Mouse (Mus musculus) bone marrow, adult 2 months (tissue): ENCODE measurements around the gene Vps26a. TPM values are rescaled to one million over a fixed set of nuclear protein-coding genes. Genes with fewer than 3 reads are reported as not detected.
"Not testable (repeated sequence)": the region's sequence is repeated elsewhere in the genome, so short reads cannot be mapped to it uniquely, and the experiment has no call there.

Experiments
- H3K27ac ChIP-seq: fragments of 200-500 bp; 2 replicates; pipeline ENCODE4 v1.5.1; 2012; ENCODE audit warnings: low read depth, mild to moderate bottlenecking, control low read depth, inconsistent platforms, low read length; ENCODE audit not compliant: control insufficient read depth, poor library complexity, insufficient read depth
- H3K4me1 ChIP-seq: fragments of 200-500 bp; 2 replicates; pipeline ENCODE4 v1.6.1; 2011; ENCODE audit warnings: low read length; ENCODE audit not compliant: control insufficient read depth, insufficient read depth
- H3K4me3 ChIP-seq: fragments of 200-500 bp; replicated peaks from 2 replicates; pipeline ENCODE3; 2011; ENCODE audit warnings: mild to moderate bottlenecking, low read depth, low read length, control low read depth; ENCODE audit not compliant: control insufficient read depth
- CTCF ChIP-seq: fragments of 200-500 bp; IDR thresholded peaks from 2 replicates; pipeline ENCODE4 v1.5.1; 2011; ENCODE audit warnings: low read length, control low read depth; ENCODE audit not compliant: control insufficient read depth, insufficient read depth
- POLR2A ChIP-seq: fragments of 200-500 bp; IDR thresholded peaks from 2 replicates; pipeline ENCODE4 v1.6.1; 2011; ENCODE audit warnings: low read depth, mild to moderate bottlenecking, control low read depth, low read length, borderline replicate concordance; ENCODE audit not compliant: control insufficient read depth
- WGBS: fragments of 180-500 bp; shearing (Covaris S2); methylation state at CpG from one replicate; pipeline ENCODE4 v1.1.7; 2018; 5-methylcytosine and 5-hydroxymethylcytosine counted together
- polyA plus RNA-seq: library from polyadenylated mRNA; stranded (reverse); fragments of >200 nt; gene quantifications from 2 replicates; pipeline ENCODE4 v1.2.4, GENCODE M21; 2011; ENCODE audit warnings: low replicate concordance; ENCODE audit not compliant: missing spikeins, insufficient read depth, insufficient read length

Vps26a gene
- polyA plus RNA-seq, 1 experiment, result 26.5 TPM

DNA sequence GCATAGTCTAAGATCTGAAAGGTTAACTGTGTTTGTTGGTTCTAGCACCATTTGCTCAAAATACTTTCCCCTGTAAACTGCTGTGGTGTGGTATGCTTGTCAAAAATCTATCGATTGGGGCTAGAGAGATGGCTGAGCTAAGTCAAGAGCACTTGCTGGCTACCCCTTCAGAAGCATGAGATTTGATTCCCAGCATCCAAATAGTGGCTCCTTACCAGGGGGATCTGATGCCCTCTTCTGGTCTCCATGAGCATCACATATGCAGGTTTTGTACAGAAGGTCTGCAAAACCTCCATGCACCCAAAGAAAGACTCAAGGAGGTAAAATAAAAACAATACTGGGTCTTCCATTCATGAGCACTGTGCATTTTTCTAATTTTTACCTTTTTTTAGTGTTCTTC, 1.7 kb upstream of the Vps26a start:
- no peaks in the 10 kb centered on the region; the same call in 1 of the 2 replicates for H3K4me1 ChIP-seq

GRCm38 (mm10) chr10:62485878-62486582, 575 bp downstream of the Vps26a start:
- TF ChIP-seq CTCF (no peak), POLR2A (no peak)
- Histone ChIP-seq H3K4me1 (no peaks in the 10 kb centered on the region; the same call in 1 of the 2 replicates), H3K4me3 (peak overlapping the region; percentile 93), H3K27ac (peak overlapping the region; percentile 77)
- WGBS, result under 1% methylated on average over 48 of the region's 48 CpGs

More for the DNA sequence above, 1.7 kb upstream of the Vps26a start:
- TF ChIP-seq CTCF, result peak; percentile 26; the same call in 1 of the 2 replicates
- no peak for TF ChIP-seq POLR2A
- no peak overlapping the region for H3K4me3 ChIP-seq
- WGBS, result 17% methylated on average over 1 of the region's 1 CpGs
- H3K27ac ChIP-seq, result no peak overlapping the region

DNA sequence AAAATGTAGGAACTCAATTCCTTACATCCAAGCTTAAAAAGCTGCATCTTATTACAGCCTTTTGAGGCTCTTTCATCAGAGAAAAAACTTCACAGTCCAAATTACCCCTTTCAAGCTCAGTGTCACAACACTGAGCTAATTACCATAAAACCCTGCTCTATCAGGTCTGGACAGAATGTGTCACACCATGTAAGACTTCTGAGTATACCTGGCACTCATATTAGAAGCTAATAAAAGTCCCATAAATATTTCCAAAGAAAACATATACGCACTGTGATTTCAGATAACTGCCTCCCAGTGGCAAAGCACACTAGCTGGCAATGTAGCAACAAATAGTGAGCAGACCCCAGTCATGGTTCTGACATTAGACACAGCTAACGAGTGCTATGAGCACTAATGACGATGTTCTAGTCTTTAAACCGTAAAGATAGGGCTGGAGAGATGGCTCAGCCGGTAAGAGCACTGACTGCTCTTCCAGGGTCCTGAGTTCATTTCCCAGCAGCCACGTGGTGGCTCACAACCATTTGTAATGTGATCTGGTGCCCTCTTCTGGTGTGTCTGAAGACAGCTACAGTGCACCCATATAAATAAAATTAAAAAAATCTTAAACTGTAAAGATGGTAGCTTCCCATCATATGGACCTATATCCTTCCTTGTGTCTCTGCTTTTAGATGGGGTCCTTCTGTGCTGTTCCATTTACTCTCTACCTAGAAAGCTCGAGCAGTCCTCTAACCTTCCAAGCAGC, 5.3 kb downstream of the Vps26a start:
- 76% methylated on average over 7 of the region's 7 CpGs for WGBS
- TF ChIP-seq POLR2A, result no peak
- TF ChIP-seq CTCF, result no peak
- H3K4me3 ChIP-seq, result no peak overlapping the region
- H3K27ac ChIP-seq, result no peak overlapping the region
- no peaks in the 10 kb centered on the region; the same call in 1 of the 2 replicates for H3K4me1 ChIP-seq

DNA sequence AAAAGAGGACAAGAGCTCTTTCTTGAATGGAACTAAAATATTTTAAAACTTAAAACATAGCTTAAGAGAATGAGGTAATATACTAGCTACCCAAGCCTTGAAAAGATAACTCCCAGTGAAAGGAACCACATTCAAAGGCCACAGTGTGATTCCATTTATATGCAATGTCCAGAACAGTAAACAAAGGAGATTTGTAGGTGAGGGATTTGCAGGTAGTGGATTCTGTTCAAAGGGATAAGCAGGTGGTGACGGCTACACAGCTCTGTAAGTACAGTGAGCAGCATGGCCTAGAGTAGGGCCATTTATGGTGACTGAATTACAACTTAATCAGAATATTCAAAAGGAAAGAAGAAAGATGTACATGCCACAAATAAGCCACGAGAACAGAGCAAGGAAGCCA, 9.6 kb downstream of the Vps26a start:
- no peak for TF ChIP-seq CTCF
- H3K27ac ChIP-seq, result no peak overlapping the region
- H3K4me3 ChIP-seq, result no peak overlapping the region
- whole genome bisulfite sequencing, result 69% methylated on average over 2 of the region's 2 CpGs
- H3K4me1 ChIP-seq, result no peaks in the 10 kb centered on the region; the same call in 1 of the 2 replicates

GRCm38 (mm10) chr10:62474944-62475343, 11.7 kb downstream of the Vps26a start:
- H3K27ac ChIP-seq, result no peak overlapping the region
- no peak overlapping the region for H3K4me3 ChIP-seq
- TF ChIP-seq POLR2A, result no peak
- TF ChIP-seq CTCF, result no peak
- no peaks in the 10 kb centered on the region for H3K4me1 ChIP-seq
- WGBS, result 85% methylated on average over 10 of the region's 10 CpGs

DNA sequence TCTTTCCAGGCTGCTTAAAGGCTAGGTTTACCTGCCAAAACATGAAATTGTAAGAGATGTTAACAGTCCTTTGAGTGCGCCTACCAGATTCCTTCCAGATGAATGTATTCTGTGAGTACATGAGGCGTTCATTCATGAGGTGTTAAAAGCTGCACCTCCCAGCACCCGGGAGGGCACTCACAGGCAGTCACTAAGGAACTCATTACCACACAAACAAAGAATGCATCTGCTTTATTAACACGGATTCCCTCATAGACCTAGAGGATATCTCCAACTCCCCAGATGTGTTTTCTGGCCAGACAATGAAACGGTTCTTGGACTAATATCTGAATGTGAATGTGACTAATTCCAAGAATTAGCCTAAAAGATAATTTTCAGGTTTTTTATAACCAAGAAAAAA, 15.5 kb downstream of the Vps26a start:
- TF ChIP-seq CTCF (no peak), POLR2A (no peak)

DNA sequence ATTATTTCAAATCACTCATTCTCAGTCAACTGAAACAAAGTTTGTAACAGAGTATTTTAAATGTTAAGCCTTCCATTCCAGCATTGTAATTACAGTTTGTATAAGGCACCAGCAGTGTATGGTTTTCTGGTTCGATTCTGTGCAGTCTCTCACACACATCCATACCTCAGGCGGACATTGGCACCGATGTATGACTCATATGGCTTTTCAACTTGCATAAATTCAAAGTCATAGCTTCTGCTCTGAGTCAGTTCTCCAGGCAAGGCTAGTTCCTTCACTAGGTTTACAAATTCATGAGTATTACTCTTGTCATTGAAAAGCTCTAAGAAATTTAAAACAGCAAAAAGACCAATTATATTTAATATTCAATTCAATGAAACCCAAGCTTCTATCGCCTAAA, 16.9 kb downstream of the Vps26a start:
- H3K27ac ChIP-seq, result no peak overlapping the region
- H3K4me1 ChIP-seq, result no peaks in the 10 kb centered on the region
- H3K4me3 ChIP-seq, result no peak overlapping the region
- TF ChIP-seq POLR2A, result no peak
- 90% methylated on average over 4 of the region's 4 CpGs for WGBS

More for the DNA sequence above, 15.5 kb downstream of the Vps26a start:
- Histone ChIP-seq H3K4me3 (no peak overlapping the region), H3K27ac (no peak overlapping the region), H3K4me1 (no peaks in the 10 kb centered on the region)
- WGBS, result 68% methylated on average over 5 of the region's 5 CpGs

DNA sequence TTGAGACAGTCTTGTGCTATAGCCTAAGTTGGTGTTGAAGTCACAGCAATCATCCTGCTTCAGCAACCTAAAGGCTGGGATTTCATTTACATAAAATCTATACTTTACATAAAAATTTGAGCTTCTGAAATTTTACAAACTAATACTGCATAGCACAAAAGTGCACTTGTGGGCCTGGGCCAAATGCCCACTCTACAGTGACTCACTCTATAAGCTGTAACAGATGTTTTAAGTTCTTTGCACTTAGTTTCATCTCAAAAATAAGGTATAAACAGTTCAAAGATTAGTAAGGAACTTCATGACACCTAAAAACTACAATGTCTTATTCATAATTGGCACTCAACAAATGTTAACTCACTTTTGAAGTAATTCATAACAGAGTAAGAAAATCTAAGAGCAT, 25.3 kb downstream of the Vps26a start:
- no peak overlapping the region for H3K4me3 ChIP-seq
- no peak for TF ChIP-seq POLR2A
- TF ChIP-seq CTCF, result no peak
- H3K4me1 ChIP-seq, result no peaks in the 10 kb centered on the region
- no peak overlapping the region for H3K27ac ChIP-seq

GRCm38 (mm10) chr10:62452001-62452400, 34.6 kb downstream of the Vps26a start:
- WGBS, result 84% methylated on average over 11 of the region's 11 CpGs
- H3K4me3 ChIP-seq, H3K4me1 ChIP-seq, H3K27ac ChIP-seq: not testable (repeated sequence)
